Mouse (Mus musculus): ENCODE measurements around the gene Hspb2. TPM values are rescaled to one million over a fixed set of nuclear protein-coding genes. Genes with fewer than 3 reads are reported as not detected.

Hspb2 gene
- polyA plus RNA-seq, 1 experiment = 16.7 TPM

DNA sequence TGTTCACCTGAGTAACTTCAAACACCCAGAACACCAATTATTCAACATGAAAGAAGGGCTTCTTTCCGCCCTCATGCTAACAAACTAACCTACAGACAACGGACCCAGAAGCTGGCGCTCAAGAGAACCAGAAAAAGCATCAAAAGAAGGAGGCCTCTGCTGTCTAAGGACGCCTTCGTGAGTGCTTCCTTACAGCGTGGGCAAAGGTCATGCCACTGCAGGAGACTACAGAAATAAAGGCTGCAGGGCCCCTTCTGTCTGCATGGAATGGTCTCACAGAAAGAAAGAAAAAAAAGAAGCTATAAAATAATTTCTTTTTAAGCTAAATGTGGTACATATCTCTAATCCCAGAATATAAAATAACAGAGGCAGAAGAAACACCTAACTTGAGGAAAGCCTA, 47.2 kb downstream of the Hspb2 start:
- H3K27ac ChIP-seq (ENCODE audit: control insufficient read depth, insufficient read depth, low read length) = no peak overlapping the region

More for the DNA sequence above, 47.2 kb downstream of the Hspb2 start:
- WGBS = 89% methylated on average over 6 of the region's 6 CpGs
- no peak for DNase-seq
- no peak for TF ChIP-seq CTCF (IDR thresholded peaks at IDR 0.05; ENCODE audit: borderline replicate concordance, control insufficient read depth, extremely low read depth, insufficient read depth, low read length, poor library complexity)
- no peak for TF ChIP-seq POLR2A (IDR thresholded peaks at IDR 0.05; ENCODE audit: control insufficient read depth, extremely low read depth, insufficient read depth, low read length, poor library complexity)
- H3K4me1 ChIP-seq (replicated peaks; ENCODE audit: control insufficient read depth, insufficient read depth, low read length) = no peaks in the 10 kb centered on the region
- no peak overlapping the region for H3K4me3 ChIP-seq (ENCODE audit: control insufficient read depth, insufficient read depth, low read length)
- peaks cover 1% of the 10 kb centered on the region for H3K27me3 ChIP-seq (ENCODE audit: control insufficient read depth, insufficient read depth, low read length)
- H3K36me3 ChIP-seq (ENCODE audit: control insufficient read depth, insufficient read depth, low read length) = no peaks in the 10 kb centered on the region

Other genes with a start within 250 kb of the Hspb2 start
- 45.0 and 51.0 TPM in 2 replicates for gene Pts, start 223.6 kb downstream of the Hspb2 start, polyA plus RNA-seq (2012; rRNA removed)
- 3.2 and 5.0 TPM in 2 replicates for gene Il18, start 197.5 kb downstream of the Hspb2 start, polyA plus RNA-seq (2012; rRNA removed)
- gene Bco2, start 197.2 kb downstream of the Hspb2 start, polyA plus RNA-seq (2012; rRNA removed) = 0.23 and 0.38 TPM in 2 replicates
- not detected in 2 replicates for gene Tex12, start 191.0 kb downstream of the Hspb2 start, polyA plus RNA-seq (2012; rRNA removed)
- 197 and 210 TPM in 2 replicates for gene Sdhd, start 148.5 kb downstream of the Hspb2 start, polyA plus RNA-seq (2012; rRNA removed)
- 126 and 168 TPM in 2 replicates for gene Timm8b, start 148.4 kb downstream of the Hspb2 start, polyA plus RNA-seq (2012; rRNA removed)
- gene Pih1d2, start 135.0 kb downstream of the Hspb2 start, polyA plus RNA-seq (2012; rRNA removed) = 0.69 and 0.85 TPM in 2 replicates
- 8.5 and 8.9 TPM in 2 replicates for gene Nkapd1, start 134.9 kb downstream of the Hspb2 start, polyA plus RNA-seq (2012; rRNA removed)
- gene Dlat, start 92.6 kb downstream of the Hspb2 start, polyA plus RNA-seq (2012; rRNA removed) = 23.8 and 24.5 TPM in 2 replicates
- 0.37 and 0.77 TPM in 2 replicates for gene Dixdc1, start 12.8 kb downstream of the Hspb2 start, polyA plus RNA-seq (2012; rRNA removed)
- gene 2310030G06Rik, start 5.8 kb downstream of the Hspb2 start, polyA plus RNA-seq (2012; rRNA removed) = 1.6 and 3.6 TPM in 2 replicates
- 29.7 and 146 TPM in 2 replicates for gene Cryab, start 1.0 kb downstream of the Hspb2 start, polyA plus RNA-seq (2012; rRNA removed)
- gene Fdxacb1, start 15.9 kb upstream of the Hspb2 start, polyA plus RNA-seq (2012; rRNA removed) = 4.5 and 4.7 TPM in 2 replicates
- 23.2 and 23.4 TPM in 2 replicates for gene Alg9, start 22.7 kb upstream of the Hspb2 start, polyA plus RNA-seq (2012; rRNA removed)
- gene 1110032A03Rik, start 23.2 kb upstream of the Hspb2 start, polyA plus RNA-seq (2012; rRNA removed) = 20.0 and 22.4 TPM in 2 replicates
- gene Ppp2r1b, start 92.9 kb upstream of the Hspb2 start, polyA plus RNA-seq (2012; rRNA removed) = 17.1 and 19.7 TPM in 2 replicates